Mouse (Mus musculus) liver, adult (tissue): ENCODE measurements around the gene Opn5.

ENCODE experiments used
- GATA4 ChIP-seq: IDR thresholded peaks from 2 replicates; pipeline ENCODE4 v1.6.1; 2014; ENCODE audit warnings: mild to moderate bottlenecking, low read length; ENCODE audit not compliant: insufficient replicate concordance

Gene Opn5

DNA sequence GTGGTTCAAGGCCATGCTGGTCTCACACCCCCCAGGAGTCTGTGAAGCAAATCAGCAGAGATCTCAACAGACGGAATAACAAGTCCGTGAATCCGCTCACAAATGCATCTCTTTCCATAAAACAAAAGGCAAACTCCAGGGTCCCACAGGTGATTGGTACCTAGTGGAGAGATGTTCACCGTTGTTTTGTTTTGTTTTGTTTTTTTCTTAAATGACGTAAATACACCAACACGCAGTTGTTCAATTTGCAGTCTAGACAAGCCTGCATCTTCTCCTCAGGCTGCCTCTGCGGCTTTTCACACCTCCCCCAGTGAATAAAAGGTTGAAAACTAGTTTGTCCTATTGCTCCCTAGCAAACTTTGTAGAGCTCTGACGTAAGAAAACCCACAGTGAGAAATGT lies at the start of gene Opn5:
Gene Opn5 (minus strand): TSS at position 101 of the 400 bp plus-strand sequence.
- no peak for TF ChIP-seq GATA4

DNA sequence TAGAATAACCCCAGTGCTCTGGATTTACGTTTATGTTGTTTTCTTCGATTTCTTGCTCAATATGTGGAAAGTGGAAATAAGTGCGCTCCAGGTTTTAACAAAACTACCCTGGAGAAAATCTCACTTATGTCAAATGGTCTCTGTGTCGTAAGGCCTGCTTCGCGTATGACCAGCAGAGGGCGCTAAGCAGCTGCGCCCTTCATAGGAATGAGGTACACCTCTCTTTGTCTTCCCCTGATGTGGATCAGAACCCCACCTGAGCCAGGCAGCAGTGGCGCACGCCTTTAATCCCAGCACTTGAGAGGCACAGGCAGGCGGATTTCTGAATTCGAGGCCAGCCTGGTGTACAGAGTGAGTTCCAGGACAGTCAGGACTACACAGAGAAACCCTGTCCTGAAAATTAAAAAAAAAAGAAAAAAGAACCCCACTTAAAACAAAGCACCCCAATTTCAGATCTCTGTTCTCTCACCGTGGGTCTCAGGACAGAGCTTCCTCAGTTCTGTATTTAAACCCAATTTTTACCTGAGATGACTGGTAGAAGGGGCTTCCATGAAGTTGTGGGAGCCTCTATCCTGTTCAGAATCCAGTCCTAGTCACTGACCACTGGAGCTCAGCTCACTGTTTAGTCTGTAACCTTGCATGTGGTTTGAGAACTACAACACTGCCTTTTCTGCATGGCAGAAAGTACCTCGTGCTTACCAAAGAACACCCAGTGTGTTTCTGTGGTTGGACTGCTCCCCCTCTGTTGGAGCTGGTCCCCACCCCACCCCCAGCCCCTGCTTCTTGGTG lies 47.6 kb upstream of the Opn5 start:
- TF ChIP-seq GATA4 = no peak

DNA sequence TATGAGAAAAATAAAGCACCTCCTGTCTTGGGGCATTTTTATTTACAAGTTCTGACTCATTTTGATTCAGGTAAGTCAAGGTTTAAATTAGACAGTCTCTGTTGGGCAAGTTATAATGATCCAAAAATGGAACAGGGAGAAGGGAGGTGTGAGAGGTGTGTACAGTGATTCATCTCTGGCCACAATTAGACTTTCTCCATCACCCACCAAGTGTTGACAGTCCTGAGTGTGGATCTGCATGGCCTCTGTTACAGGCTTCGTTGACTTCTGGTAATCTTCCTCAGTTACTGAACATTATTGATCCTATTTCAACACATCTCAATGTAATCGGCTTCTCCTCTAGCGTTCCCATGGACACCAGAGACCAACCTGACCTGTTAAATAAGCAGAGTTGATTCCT lies 32.2 kb upstream of the Opn5 start:
- no peak for TF ChIP-seq GATA4

DNA sequence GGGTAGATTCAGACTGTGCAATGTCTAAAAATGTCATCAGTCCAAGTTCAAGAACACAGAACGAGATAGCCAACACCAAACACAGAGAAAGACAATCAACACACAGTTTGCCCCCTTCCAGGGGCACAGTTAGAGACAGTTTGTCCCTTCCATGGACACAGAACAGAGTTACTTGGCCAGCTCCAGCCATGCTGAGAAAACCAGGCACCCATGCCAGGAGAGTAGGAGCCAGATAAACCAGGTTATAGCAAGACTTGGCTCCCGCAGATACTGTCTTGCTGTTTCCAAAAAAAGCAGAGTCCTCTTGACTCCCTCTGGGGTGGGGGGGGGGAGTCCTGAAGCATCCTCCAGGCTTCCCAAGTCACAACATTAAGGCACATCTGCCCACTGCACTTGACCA lies 19.0 kb upstream of the Opn5 start:
- TF ChIP-seq GATA4 = no peak

DNA sequence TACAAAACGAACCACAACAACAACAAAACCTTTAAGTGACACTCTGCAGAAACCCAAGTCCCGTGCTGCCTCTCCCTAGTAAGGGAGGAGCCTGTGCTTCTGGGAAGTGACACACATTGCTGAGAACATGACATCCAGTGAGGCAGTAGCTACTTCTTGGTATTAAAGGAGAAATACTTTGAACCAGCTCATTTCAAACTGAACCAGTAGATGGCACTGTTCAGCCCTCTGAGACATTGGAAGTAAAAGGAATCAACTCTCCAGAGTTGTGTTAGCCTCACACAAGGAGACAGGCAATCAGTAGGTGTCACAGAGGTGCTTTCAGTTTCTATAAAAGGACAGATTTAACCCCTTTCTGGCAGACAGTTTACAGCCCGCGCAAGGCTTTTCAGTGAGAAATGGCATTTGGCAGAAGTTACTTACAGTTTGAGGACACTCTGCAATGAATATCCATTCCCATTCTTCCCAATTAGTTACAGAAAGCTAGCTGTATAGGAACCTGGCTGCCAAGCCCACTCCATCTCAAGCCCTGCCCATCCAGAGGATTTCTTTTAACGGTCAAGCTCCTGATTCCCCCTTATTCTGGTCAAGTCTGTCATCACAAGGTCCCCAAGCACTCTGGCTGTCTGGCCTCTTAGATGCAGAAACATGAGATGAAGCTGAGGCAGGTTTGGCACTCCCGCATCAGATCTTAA lies 2.0 kb upstream of the Opn5 start:
- TF ChIP-seq GATA4 = no peak

DNA sequence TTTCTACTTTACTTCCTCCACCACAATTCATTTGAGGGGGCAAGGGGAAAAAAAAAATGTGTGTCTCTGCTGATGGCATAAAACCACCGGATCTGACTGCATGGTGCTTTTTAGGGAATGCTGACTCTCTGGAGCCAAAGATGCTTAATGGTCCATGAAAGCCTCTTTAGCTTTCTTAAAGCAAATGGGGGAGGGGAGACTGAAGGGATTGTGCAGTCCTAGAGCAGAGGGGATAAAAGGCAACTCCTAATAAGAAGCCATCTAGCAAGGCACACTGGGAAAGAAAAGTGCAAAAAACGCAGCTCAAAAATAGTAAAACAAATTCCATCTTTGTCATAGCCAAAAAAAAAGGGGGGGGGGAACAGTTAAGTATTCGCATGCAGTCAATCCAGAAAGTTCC lies 2.9 kb downstream of the Opn5 start:
- no peak for TF ChIP-seq GATA4

DNA sequence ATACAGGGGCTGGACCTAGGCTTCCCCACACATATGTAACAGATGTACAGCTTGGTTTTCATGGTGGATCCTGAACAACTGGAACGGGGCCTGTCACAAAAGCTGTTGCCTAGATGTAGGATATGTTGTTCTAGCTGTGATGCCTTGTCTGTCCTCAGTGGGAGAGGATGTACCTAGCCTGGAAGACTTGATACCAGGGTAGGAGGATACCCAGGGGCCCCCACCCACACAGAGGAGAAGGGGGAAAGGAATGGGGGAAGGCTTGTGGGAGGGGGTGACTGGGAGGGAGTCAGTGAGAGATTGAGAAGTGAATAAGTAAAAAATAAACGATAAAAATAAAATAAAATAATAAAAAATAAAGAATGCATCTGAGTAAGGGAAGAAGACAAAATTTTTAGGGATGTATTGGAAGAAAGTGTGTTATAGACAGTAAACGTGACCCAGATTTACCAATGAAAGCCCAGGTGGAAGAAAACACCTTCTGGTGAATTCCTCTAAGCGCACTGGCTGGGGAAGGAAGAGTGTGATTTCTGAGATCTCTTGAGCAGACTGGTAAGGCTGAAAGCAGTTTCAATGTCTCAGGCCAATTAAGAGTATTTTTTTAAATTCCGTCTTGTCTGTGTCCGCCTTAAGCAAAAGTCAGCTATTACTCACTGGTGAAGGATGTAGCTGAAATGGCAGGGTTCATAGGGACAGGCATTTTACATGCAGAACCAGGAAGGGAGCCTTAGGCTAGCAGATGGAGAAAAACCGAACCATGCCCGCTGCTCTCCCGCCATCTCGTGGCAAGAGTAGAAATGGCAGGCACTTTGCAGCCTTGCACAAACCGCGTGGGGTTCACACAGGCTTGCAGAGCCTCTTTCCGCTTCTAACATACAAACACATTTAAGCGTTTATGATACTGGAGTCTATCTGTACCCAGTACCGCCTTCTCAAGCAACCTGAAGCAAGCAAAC lies 8.1 kb downstream of the Opn5 start:
- no peak for TF ChIP-seq GATA4

DNA sequence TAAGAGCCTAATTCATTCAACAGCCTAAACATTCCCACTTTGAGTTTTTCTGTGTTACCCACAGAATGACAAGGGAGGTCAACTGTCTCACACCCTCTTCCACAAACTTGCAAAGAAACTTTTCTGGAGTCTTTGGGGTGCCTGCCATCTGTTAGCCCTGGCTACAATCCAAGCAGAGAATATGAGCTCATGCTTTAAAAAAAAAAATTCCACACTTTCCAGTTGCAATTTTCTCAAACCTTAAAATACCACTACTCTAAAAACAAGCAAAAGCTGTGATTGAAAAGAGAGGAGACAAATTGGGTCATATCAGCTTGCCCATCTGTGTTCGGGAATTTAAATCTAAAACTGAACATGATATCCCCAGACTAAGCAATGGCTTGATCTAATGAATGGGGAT lies 24.7 kb downstream of the Opn5 start:
- TF ChIP-seq GATA4 = no peak

DNA sequence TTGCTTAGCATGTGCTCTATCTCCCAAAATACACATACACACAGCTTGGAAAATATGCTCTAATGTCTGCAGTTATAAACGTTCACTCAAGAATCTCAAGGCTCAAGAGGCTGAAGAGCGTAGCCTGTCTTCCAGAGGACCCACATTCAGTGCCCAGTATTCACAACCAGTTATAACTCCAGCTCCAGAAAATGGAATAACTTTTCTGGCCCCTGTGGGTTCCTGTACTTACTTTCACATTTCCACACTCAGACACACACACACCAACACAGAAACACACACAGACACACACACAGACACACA lies 28.2 kb downstream of the Opn5 start:
- TF ChIP-seq GATA4 = no peak

DNA sequence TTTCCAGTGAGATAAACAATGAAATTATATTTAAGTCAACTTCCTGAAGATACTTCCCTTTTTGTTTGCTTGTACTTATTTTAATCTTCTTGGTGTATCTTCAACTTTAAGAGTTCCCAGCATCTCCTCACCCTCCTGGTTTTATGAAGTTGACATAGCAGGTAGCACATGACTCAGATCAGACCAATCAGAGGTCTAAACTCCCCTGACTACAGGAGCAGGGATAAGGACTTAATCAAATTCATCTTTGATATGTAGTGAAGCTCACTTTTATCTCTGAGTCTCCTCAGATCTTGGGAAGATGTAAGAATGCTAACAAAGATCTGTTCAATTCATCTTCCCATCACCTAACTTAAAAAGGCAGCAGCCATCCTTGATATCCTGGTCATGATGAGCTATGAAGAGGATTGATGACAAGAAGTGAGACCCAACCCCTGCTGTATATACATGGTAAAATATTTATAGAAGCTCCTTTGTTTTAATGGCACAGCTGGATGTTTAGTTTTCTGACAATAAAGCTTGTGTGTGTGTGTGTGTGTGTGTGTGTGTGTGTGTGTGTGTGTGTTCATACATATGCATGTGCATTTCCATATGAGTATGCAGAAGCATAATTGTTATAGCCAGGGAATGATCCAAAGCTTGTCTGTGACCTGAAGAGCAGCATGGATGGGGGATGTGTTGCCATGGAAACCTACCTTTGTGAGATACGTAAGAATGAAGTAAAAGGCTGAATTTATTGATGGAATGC lies 28.7 kb downstream of the Opn5 start:
- TF ChIP-seq GATA4 = no peak

DNA sequence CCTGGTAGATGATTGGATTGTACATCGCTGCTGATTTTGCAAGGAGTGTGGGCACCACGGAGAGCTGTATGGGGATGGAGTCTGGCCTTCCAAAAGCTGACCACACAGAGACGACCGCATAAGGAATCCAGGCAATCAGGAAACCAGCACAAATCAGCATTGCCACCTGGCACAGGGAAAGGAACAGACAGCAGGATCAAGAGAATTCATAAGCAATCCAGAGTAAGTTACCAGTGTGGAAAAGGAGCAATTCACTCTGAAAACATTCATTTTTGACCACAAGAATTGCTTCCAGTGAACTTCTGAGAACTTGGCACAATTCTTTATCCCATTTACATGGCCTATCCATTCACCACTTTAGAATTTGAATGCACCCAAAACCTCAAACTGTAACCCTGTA lies 30.6 kb downstream of the Opn5 start:
- TF ChIP-seq GATA4 = no peak

DNA sequence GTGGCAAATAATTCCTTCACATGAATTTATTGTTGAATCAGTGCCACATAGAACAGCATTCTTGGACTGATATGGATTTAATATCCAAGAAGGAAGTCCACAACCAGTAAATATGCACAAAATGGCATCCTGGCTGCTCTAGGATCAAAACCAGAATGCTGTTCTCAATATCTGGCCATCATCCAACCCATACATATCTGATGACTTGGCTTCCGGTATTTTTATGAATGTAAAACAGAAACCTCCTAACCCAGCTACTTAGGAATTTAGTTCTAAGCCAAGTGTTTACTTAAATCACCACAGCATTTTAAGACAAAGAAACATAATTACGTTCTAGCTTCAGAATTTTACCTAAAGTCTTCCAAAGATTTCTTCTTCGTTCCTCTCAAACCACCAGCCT lies 31.0 kb downstream of the Opn5 start:
- no peak for TF ChIP-seq GATA4

DNA sequence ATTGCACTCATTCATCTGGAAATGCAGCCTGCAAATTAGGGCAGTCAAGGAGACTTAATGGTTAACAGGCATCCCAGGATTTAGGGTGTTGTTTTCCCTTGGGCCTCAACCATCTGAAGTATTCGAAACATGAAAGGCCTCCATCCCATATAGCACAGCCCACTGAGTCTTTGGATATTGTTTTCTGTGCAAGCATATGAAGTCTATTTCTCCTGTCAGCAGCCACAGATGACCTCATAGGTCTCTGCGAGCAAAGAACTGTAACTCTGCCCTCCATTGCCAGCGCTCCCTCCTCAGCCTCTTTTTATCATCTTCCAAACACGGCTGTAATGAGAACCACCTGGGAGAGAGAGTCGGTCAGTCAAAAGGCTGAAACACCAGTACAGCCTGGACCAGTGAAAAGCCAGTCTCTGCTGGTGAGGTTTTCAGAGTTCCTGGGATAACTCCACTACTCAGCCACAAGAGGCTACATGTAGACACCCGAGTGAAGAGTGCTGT lies 34.5 kb downstream of the Opn5 start:
- no peak for TF ChIP-seq GATA4

DNA sequence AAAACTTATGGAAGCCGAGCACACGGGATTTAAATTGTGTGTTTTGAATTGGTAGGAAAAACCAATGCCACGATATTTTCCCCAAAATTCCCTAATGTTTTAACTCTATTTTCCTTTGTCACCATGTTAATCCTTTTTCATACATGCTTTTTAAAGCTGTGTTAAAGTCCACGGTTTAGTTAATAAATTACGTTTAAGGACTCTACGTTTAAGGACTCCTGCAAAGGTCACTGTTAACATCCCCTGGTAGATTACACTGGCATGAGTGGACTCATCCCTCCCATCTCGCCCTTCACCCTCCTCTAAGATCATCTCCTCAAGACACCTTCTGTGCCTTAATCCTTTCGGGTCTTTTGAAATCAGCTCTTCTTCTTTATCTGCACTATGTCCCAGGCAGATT lies 37.4 kb downstream of the Opn5 start:
- no peak for TF ChIP-seq GATA4

DNA sequence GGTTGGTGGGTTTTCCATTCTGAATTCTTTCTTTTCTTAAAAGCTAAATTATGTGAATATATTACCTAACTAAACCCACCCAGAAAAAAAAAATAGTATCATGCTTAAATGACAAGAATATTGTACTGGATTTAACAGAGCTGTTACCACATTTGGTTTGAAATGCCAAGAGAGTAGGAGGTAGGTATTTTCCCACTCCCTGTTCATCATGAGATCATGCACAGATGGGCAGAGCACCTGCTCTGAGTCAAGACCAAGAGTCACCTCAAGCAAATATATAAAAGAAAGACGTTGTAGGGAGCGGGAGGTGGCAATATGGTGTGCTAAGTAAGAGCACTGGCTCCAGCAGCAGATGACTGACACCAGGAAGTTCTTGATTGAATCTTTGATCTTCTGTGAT lies 61.6 kb downstream of the Opn5 start:
- no peak for TF ChIP-seq GATA4

DNA sequence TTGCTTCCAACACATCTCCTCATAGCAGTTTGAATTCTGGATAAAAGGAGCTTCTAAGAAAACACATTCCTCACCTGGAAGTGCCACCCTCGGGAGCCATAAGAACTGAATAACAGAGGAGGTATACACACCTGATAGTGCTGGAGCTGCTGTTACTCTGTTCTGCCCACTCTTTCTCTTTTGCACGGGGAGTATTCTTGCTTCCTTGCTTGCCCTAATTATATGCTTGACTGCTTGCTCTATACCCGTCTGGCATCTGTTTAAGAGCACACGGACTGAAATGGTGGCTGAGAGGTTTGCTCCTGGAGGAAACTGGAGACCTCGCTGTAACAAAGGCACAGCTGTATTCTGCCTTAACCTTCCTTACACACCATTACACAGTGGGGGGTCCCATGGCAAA lies 81.0 kb downstream of the Opn5 start:
- TF ChIP-seq GATA4 = no peak
